Mouse (Mus musculus) heart, postnatal 14 days (tissue): ENCODE measurements around the gene Dcaf8. TPM values are rescaled to one million over a fixed set of nuclear protein-coding genes. Genes with fewer than 3 reads are reported as not detected.

ENCODE experiments used
- DNase-seq, 2 experiments: peaks; one replicate each; pipeline ENCODE4 v3.0.0; 2021 to 2022
- intact Hi-C: fragments of 180-260 bp; cut with DNase I; formaldehyde crosslinking; loops from one replicate; pipeline ENCODE4 v1.15.1; 2025
- total RNA-seq, 2 experiments: library from RNA; stranded (reverse); gene quantifications; 2 replicates each; pipeline ENCODE4 v1.2.3; 2021

The Dcaf8 gene
- total RNA-seq, 2 experiments from 2014 or later, result 117 to 122 TPM

DNA sequence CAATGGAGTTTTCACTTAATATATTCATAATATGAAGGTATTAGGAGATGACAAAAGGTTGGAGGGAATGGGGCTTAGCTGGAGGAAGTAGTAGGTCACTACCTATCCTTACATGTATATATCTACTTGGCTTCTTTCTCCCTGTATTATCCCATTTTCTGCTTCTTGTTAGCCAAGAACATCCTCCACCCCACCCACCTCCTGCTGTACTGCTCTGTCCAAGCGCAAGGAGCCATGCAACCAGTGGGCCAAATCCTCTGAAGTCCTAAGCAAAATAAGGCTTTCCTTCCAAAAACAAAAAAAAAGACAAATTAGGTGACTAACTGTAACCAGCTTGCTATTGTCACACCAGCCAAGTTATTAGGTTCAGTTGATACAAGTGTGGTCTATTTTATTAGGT, 7.1 kb upstream of the Dcaf8 start:
- intact Hi-C loops, result no loop called here

DNA sequence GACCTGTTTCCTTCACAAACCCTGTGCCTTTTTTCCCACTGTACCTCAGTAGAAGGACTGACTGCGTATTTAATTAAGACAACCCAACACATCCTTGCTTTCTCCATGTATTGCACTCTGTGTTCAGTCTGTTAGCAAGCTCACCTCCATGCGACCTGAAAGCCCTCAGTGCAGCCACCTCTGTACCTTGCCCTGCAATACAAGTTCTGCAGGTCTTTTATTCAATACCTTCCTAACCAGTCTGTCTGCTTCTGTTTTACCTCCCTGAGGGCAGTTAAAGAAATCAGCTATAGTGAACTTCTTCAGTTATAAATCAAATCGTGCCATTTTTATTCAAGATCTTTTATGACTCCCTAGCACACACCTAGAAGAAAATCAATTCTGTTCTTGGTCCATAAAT, 6.4 kb upstream of the Dcaf8 start:
- intact Hi-C loops, result no loop called here
- no peak for DNase-seq

More for the DNA sequence above, 7.1 kb upstream of the Dcaf8 start:
- no peak for DNase-seq

DNA sequence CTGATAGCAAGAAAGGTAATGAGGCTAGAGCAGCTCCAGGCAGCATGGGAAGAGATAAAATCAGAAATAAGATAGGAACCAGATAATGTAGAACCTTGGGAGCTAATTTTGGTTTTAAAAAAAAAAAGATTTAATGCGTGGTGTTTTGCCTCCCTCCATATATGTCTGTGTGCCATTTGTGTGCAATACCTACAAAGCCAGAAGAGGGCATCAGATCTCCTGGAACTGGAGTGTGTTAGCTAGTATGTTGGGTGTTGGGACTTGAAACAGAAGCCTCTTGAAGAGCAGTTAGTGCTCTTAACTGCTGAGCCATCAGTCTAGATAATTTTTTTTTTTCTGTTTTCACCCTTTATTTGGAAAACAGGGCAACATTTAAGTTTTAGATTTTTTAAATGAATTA, 4.3 kb upstream of the Dcaf8 start:
- peak; percentile 44 to 74 for DNase-seq
- intact Hi-C loops, result no loop called here

DNA sequence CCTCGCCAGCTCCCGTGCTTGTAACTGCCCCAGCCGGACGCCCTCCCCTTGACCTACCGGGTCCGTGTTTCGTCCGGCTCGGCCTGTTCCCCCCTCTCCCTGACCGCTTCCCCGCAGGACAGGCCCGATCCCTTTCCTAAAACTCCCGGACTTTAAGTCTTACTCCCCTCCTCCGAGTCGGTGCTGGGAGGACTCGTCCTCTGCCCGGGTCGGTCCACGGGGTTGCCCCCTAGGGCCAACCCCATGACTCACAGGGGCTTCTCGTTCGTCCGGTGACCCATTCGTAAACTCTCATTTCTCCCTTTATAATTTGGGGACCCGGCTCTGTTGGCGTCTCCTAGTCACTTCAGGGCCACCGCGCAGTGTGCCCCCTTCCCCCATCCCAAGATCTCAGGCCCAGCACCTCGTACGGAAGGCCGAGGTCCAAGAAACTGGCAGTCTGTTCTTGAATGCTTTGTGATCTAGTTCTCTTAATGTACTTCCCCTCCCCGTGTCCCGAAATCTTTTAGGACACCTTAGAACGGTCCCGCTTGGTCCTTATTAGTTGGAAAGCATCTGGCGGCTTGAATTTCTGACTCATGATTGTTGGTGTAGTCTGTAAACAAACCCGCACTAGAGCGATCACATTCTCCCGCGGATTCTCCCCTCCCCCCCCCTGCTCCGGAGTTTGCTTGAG, 533 bp downstream of the Dcaf8 start:
- peak; percentile 37 to 46 for DNase-seq
- intact Hi-C loops, result loop anchor here (1.0 kb wide), 1 partner anchor 164 kb away; no protein-coding TSS in a partner anchor

DNA sequence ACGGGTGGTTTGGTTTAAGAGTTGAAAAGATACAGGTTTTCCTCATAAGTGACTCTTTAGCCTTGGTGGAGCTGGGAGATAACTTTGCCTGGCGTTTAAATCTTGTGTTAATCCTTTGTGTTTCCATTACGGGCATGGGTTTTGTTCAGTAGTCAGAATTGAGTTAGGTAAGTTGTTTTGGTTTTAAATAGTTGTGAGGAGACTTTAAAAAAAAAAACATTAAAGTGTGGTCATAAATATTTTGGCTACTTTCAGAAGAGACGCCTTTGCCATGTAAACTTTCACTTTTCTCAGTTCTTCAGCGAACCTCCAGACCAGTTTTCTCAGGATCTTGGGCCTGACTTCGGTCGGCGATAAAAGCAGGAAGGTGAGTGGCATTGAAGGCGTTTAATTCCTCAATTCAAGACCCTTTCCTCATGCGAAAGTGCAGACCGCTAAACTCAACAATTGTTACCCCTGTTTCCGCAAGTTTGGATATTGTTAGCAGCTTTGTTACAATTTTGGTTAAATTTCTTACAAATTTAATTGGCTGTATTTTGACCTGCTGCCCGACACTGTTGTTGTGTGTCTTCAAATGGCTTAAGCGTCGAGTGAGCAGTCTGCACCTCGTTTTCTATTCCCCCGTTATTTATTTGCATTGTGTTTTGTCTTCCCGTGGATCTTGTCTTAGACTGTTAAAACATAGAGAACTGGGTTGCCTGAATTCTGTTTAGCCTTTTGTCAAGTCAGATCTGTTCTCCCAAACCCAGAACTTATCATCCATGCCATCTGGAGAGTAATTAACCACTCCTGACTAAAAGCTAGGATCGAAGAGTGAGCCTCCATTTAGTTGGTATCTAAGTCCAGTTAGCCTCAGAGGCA, 1.3 kb downstream of the Dcaf8 start:
- intact Hi-C loops, result loop anchor here (1.0 kb wide), 1 partner anchor 163 kb away; no protein-coding TSS in a partner anchor
- no peak for DNase-seq

- intact Hi-C loops, result no loop called here
These were observed 6.7 kb downstream of the Dcaf8 start for GRCm38 (mm10) chr1:172154536-172154935.

GRCm38 (mm10) chr1:172155518-172155917, 7.6 kb downstream of the Dcaf8 start:
- DNase-seq, result no peak
- intact Hi-C loops, result no loop called here

More at GRCm38 (mm10) chr1:172154536-172154935, 6.7 kb downstream of the Dcaf8 start:
- DNase-seq, result no peak

GRCm38 (mm10) chr1:172159970-172160369, 12.1 kb downstream of the Dcaf8 start:
- DNase-seq, result no peak

DNA sequence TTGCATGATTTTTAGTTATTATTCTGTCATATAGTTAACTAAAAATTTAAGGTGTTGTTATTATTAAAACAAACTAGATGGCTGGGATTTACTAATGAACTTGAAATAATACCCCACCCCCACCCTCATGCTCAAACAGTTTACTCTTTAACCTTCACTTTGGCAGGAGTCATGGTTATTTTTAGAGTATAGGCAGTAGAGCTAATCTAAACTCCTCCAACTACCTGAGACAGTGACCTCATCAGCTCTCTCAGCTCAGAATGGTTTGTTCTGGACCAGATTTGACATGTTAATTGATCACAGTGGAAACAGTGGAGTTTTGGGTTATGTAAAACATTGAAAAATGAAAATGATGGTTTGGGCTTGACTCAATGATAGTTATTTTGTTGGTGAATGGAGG, 12.6 kb downstream of the Dcaf8 start:
- DNase-seq, result no peak
- intact Hi-C loops, result loop anchor here (5.0 kb wide), 2 partner anchors 57 to 87 kb away; partner anchors contain the start of gene Casq1

More at GRCm38 (mm10) chr1:172159970-172160369, 12.1 kb downstream of the Dcaf8 start:
- intact Hi-C loops, result loop anchor here (5.0 kb wide), 2 partner anchors 57 to 87 kb away; partner anchors contain the start of gene Casq1

DNA sequence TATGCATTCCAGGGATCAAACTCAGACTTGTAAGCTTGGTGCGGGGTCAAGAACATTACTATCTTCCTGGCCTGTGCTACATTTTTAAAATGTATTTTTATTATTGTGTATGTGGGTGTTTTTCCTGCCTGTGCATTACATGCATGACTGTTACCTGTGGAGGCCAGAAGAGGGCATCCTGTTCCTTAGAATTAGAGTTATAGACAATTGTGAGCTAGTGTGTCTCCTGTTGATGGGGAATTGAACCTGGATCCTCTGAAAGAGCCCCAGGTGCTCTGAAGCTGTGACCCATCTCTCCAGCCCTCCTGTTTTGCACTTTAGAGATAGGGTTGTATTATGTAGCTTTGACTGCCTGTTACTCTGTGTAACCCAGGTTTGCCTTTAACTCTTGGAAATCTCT, 14.1 kb downstream of the Dcaf8 start:
- peak in 1 of 2 experiments; percentile 43 for DNase-seq

DNA sequence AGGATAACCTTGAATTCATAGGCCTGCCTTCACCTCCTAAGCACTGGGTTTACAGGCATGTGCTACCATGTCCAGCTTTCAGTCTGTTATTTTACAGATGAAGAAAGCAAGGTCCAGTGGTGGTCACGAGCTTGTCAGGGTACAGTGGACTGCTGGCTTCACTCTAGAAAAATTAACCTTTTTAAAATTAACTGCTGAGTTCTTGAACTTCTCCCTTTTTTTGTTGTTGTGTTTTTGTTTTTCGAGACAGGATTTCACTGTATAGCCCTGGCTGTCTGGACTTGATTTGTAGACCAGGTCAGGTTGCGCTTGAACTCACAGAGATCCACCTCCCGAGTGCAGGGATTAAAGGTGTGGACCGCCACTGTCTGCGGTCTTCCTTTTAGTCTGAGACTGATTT, 15.1 kb downstream of the Dcaf8 start:
- intact Hi-C loops, result loop anchor here (1.0 to 5.0 kb wide), 3 partner anchors 54 to 149 kb away; partner anchors contain the start of gene Casq1

More for the DNA sequence above, 14.1 kb downstream of the Dcaf8 start:
- intact Hi-C loops, result loop anchor here (1.0 to 5.0 kb wide), 3 partner anchors 55 to 150 kb away; partner anchors contain the start of gene Casq1

GRCm38 (mm10) chr1:172167911-172168310, 20.0 kb downstream of the Dcaf8 start:
- DNase-seq, result no peak
- intact Hi-C loops, result no loop called here

More for the DNA sequence above, 15.1 kb downstream of the Dcaf8 start:
- DNase-seq, result no peak

GRCm38 (mm10) chr1:172169809-172170208, 21.9 kb downstream of the Dcaf8 start:
- no peak for DNase-seq
- intact Hi-C loops, result no loop called here

DNA sequence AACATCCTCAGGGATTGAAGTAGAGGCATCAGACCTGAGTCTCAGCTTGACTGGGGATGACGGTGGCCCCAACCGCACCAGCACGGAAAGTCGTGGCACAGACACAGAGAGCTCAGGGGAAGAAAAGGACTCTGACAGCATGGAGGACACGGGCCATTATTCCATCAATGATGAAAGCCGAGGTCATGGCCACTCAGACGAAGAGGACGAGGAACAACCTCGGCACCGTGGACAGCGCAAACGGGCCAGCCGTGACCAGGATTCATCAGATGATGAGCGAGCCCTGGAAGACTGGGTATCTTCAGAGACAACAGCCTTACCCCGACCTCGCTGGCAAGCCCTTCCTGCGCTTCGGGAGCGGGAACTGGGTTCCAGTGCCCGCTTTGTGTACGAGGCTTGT, 24.5 kb downstream of the Dcaf8 start:
- intact Hi-C loops, result loop anchor here (2.0 kb wide), 1 partner anchor 14 kb away; no protein-coding TSS in a partner anchor
- DNase-seq, result no peak

- intact Hi-C loops, result loop anchor here (2.0 kb wide), 1 partner anchor 14 kb away; no protein-coding TSS in a partner anchor
- no peak for DNase-seq
These were observed 25.3 kb downstream of the Dcaf8 start for GRCm38 (mm10) chr1:172173181-172173580.

- intact Hi-C loops, result no loop called here
- DNase-seq, result no peak
These were observed 29.9 kb downstream of the Dcaf8 start for GRCm38 (mm10) chr1:172177791-172178190.

DNA sequence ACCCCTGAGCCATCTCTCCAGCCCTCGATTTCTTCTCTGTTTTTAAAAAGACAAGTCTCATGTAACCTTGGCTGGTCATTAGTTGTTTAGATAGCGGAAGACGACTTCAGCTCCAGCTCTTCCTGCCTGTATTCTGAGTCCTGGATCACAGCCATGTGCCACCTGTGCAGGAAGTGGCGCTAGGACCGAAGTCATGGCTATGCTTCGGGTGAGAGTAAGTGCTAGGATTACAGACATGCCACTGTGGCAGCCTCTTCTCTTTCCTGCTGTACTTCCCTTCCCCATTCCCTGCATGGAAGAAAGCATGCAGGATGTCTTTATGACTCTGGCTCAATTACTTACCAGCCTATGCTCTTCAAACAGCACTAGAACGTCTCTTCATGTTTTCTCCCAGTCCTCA, 31.2 kb downstream of the Dcaf8 start:
- DNase-seq, result no peak
- intact Hi-C loops, result no loop called here

- intact Hi-C loops, result loop anchor here (2.0 kb wide), 1 partner anchor 16 kb away; no protein-coding TSS in a partner anchor
- DNase-seq, result no peak
These were observed 33.0 kb downstream of the Dcaf8 start for GRCm38 (mm10) chr1:172180881-172181280.

DNA sequence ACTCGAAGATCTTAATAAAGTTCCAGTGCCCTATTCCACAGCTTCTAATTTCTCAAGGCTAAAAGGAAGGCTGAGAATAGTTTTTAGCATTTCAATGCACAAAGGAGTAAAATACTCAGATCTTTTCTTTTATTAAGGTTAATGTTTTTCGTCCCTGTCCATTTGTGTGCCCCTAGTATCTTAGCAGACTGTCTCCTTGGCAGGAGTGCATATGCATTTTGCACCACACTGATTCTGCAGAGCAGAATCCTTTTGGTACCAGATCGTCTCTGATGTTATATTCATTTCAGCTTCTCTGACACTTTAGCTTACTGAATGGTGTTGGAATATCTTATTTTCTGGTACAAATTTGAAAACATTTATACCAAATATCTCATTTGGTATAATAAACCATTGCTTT, 33.9 kb downstream of the Dcaf8 start:
- intact Hi-C loops, result loop anchor here (2.0 kb wide), 1 partner anchor 17 kb away; no protein-coding TSS in a partner anchor
- no peak for DNase-seq

- DNase-seq, result no peak
- intact Hi-C loops, result no loop called here
These were observed 35.2 kb downstream of the Dcaf8 start for GRCm38 (mm10) chr1:172183056-172183455.

DNA sequence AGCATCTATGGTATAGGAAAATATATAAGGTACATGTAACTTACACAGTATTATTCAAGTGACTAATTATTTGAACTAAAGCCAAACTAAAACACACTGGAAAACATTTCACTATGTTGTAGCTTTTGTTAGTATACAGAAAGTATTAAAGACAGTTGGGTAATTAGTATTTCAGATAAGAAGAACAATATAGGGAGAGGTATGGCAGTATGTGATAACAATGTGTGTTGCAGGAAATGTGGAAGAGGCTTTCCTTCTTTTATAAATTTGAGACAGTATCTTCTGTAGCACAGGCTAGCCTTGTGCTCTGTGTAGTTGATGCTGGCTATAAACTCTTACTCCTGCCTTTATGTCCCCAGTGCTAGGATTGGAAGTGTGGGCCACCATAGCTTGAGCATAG, 36.0 kb downstream of the Dcaf8 start:
- intact Hi-C loops, result no loop called here

More for the DNA sequence above, 36.0 kb downstream of the Dcaf8 start:
- no peak for DNase-seq
